Comparison of ENCODE assay signal across 19 mouse cellular contexts in genomic region chr7:72503756-72504155, GRCm38 (mm10).
DNase-seq lines count a peak whose midpoint lies in the region; ATAC-seq and TF ChIP-seq lines count a peak whose summit lies in the region.
"Had no signal": no experiment of that assay in that cellular context is flagged by ENCODE, and none has a peak within 500 bp of the region (broad histone marks: within the 10 kb centered on the region; RNA-seq: fewer than 3 reads in every experiment).

No protein-coding gene starts in this region.

- no peak overlapping the region for H3K27ac ChIP-seq in cerebellum, adult 2 months (ENCODE audit: insufficient read depth, low read length)
- no peak overlapping the region for H3K27ac ChIP-seq in midbrain, embryonic 15.5 days
- H3K27ac ChIP-seq: forebrain, embryonic 10.5 days; forebrain, embryonic 15.5 days; hindbrain, embryonic 12.5 days had no signal

- DNase-seq in cerebellum, adult 11-12 months, result peak; percentile 10
- no peak for DNase-seq in cerebellum, postnatal 4 days (ENCODE audit: low spot score in 2 of 2)
- peak; percentile 11 to 19 for DNase-seq in cerebellum, postnatal 25 days
- DNase-seq in cerebellum, adult 2 months, result no peak
- DNase-seq in left cerebral cortex, postnatal 4 days, result peak; percentile 40
- DNase-seq in left cerebral cortex, postnatal 25 days (ENCODE audit: low spot score in 2 of 2), result no peak
- DNase-seq: B cell, adult 2 months; embryo, embryonic 11 days; heart, postnatal 4 days had no signal

- no peak overlapping the region for H3K4me2 ChIP-seq in midbrain, embryonic 15.5 days
- H3K4me2 ChIP-seq: embryonic facial prominence, embryonic 15.5 days; forebrain, embryonic 15.5 days; hindbrain, embryonic 12.5 days had no signal

- H3K27me3 ChIP-seq in cerebellum, adult 2 months (ENCODE audit: control insufficient read depth, insufficient read depth, low read length), result no peaks in the 10 kb centered on the region
- H3K27me3 ChIP-seq in midbrain, embryonic 15.5 days (replicated peaks), result no peaks in the 10 kb centered on the region
- H3K27me3 ChIP-seq: embryonic facial prominence, embryonic 15.5 days; forebrain, embryonic 15.5 days; hindbrain, embryonic 12.5 days had no signal

- no peaks in the 10 kb centered on the region for H3K36me3 ChIP-seq in midbrain, embryonic 15.5 days (replicated peaks)
- H3K36me3 ChIP-seq: embryonic facial prominence, embryonic 15.5 days; forebrain, embryonic 10.5 days; forebrain, embryonic 15.5 days; G1E; hindbrain, embryonic 12.5 days had no signal

- TF ChIP-seq POLR2A in cerebellum, adult 2 months (IDR thresholded peaks at IDR 0.05; ENCODE audit: borderline replicate concordance, insufficient read depth, low read length), result no peak

- intact Hi-C loops in left cerebral cortex, postnatal 4 days (cut with DNase I), result no loop called here
- intact Hi-C loops in left cerebral cortex, postnatal 25 days (cut with DNase I), result no loop called here

- peaks cover 3% of the 10 kb centered on the region; the same call in 1 of the 2 replicates for H3K4me1 ChIP-seq in cerebellum, adult 2 months (ENCODE audit: control insufficient read depth, insufficient read depth, low read length)
- H3K4me1 ChIP-seq in midbrain, embryonic 15.5 days, result peaks cover 3% of the 10 kb centered on the region; the same call in 1 of the 2 replicates

- no peak for TF ChIP-seq CTCF in cerebellum, adult 2 months (IDR thresholded peaks at IDR 0.05; ENCODE audit: borderline replicate concordance, insufficient read depth, low read depth, low read length)

- no peak overlapping the region for H3K4me3 ChIP-seq in cerebellum, adult 2 months (replicated peaks; ENCODE audit: insufficient read depth, low read depth, low read length)
- no peak overlapping the region for H3K4me3 ChIP-seq in midbrain, embryonic 15.5 days
- H3K4me3 ChIP-seq: embryonic facial prominence, embryonic 15.5 days; erythroblast, embryonic 14.5 days; forebrain, embryonic 10.5 days; forebrain, embryonic 15.5 days; hindbrain, embryonic 12.5 days had no signal

- ATAC-seq in midbrain, embryonic 15.5 days (replicated peaks), result no peak
- ATAC-seq: CD4-positive, CD25-positive, alpha-beta regulatory T cell, adult 4 months; inflammation-experienced regulatory T-cells, adult 6 months; intestine, postnatal 0 days had no signal

- no peaks in the 10 kb centered on the region for H3K9me3 ChIP-seq in midbrain, embryonic 15.5 days
- H3K9me3 ChIP-seq: embryonic facial prominence, embryonic 15.5 days; forebrain, embryonic 10.5 days; forebrain, embryonic 15.5 days; hindbrain, embryonic 12.5 days had no signal

- no peak overlapping the region for H3K9ac ChIP-seq in midbrain, embryonic 15.5 days
- H3K9ac ChIP-seq: embryonic facial prominence, embryonic 15.5 days; forebrain, embryonic 15.5 days; hindbrain, embryonic 12.5 days had no signal

Comparison
In these comparisons a context has a peak if more than half of its experiments do, and no peak if none do; other contexts are left out.
1. DNase-seq: peak in cerebellum, adult 11-12 months (single experiment), cerebellum, postnatal 25 days (2 of 2) and left cerebral cortex, postnatal 4 days (single experiment); none in cerebellum, postnatal 4 days (0 of 2), cerebellum, adult 2 months (0 of 2) and left cerebral cortex, postnatal 25 days (0 of 2).